Mouse (Mus musculus) intestine, embryonic 14.5 days (tissue): ENCODE results near the gene Ryr1. TPM values are rescaled to one million over a fixed set of nuclear protein-coding genes. Genes with fewer than 3 reads are reported as not detected.
A peak's percentile ranks its signal among the peaks of the same experiment; 100 is the strongest.
"Not testable (repeated sequence)": the region's sequence is repeated elsewhere in the genome, so short reads cannot be mapped to it uniquely, and the experiment has no call there.

Experiments
- ATAC-seq: fragments of 200-750 bp; cut with Nextera tagmentation; replicated peaks from 2 replicates; pipeline ENCODE4 v1.8.0; 2017; ENCODE audit warnings: low read depth, moderate number of reproducible peaks, moderate TSS enrichment, moderate library complexity; ENCODE audit not compliant: low FRiP score, low TSS enrichment
- DNase-seq: peaks from one replicate; pipeline ENCODE4 v3.0.0-alpha.2; 2018; ENCODE audit warnings: low spot score
- H3K27ac ChIP-seq: fragments of 300-500 bp; sonication (generic); 2 replicates; pipeline ENCODE4 v1.5.1; 2014; ENCODE audit warnings: low read depth, mild to moderate bottlenecking, control low read depth
- H3K27me3 ChIP-seq: fragments of 300-500 bp; sonication (generic); replicated peaks from 2 replicates; pipeline ENCODE4 v1.6.1; 2014; ENCODE audit warnings: low read length, control low read depth; ENCODE audit not compliant: control insufficient read depth, insufficient read depth
- H3K36me3 ChIP-seq: fragments of 300-500 bp; sonication (generic); 2 replicates; pipeline ENCODE4 v1.6.1; 2014; ENCODE audit warnings: low read length, control low read depth; ENCODE audit not compliant: control insufficient read depth, insufficient read depth
- H3K4me1 ChIP-seq: fragments of 300-500 bp; sonication (generic); replicated peaks from 2 replicates; pipeline ENCODE4 v1.6.1; 2014; ENCODE audit warnings: low read length, control low read depth, mixed read lengths; ENCODE audit not compliant: control insufficient read depth, insufficient read depth
- H3K4me2 ChIP-seq: fragments of 300-500 bp; sonication (generic); 2 replicates; pipeline ENCODE4 v1.6.1; 2014; ENCODE audit warnings: low read length
- H3K4me3 ChIP-seq: fragments of 300-500 bp; sonication (generic); 2 replicates; pipeline ENCODE4 v1.5.1; 2014; ENCODE audit warnings: low read depth, low read length, control low read depth, mixed read lengths
- H3K9ac ChIP-seq: fragments of 300-500 bp; sonication (generic); 2 replicates; pipeline ENCODE4 v1.6.1; 2014; ENCODE audit warnings: mild to moderate bottlenecking, low read length
- H3K9me3 ChIP-seq: fragments of 300-500 bp; sonication (generic); 2 replicates; pipeline ENCODE4 v1.6.1; 2016; ENCODE audit warnings: low read length, control low read depth; ENCODE audit not compliant: control insufficient read depth
- WGBS: fragments of 180-500 bp; shearing (Covaris S2); extraction: QIAGEN DNeasy Blood & Tissue Kit; methylation state at CpG from one replicate; pipeline ENCODE4 v1.1.7; 2014; 5-methylcytosine and 5-hydroxymethylcytosine counted together
- polyA plus RNA-seq: library from polyadenylated mRNA; unstranded; fragments of >200 nt; fragmentation: Nextera tagmentation; extraction: Ambion mirVana; gene quantifications from 2 replicates; pipeline ENCODE4 v1.2.1, GENCODE M21; 2014

Ryr1 gene
- polyA plus RNA-seq, 1 experiment from 2014 or later = 0.80 TPM

- no peak for ATAC-seq
- 94% methylated on average over 14 of the region's 14 CpGs for WGBS
- peaks cover 10% of the 10 kb centered on the region for H3K27me3 ChIP-seq
- no peak overlapping the region for H3K4me3 ChIP-seq
- H3K27ac ChIP-seq = no peak overlapping the region
- no peak overlapping the region for H3K4me2 ChIP-seq
- H3K9ac ChIP-seq = no peak overlapping the region
- H3K36me3 ChIP-seq = no peaks in the 10 kb centered on the region
- no peak for DNase-seq
- peaks cover 5% of the 10 kb centered on the region; the same call in 1 of the 2 replicates for H3K9me3 ChIP-seq
- H3K4me1 ChIP-seq = no peaks in the 10 kb centered on the region; the same call in 1 of the 2 replicates
Measured at GRCm38 (mm10) chr7:29154018-29154720, 29.2 kb upstream of the Ryr1 start.

GRCm38 (mm10) chr7:29151486-29151885 is 26.5 kb upstream of the Ryr1 start:
- Histone ChIP-seq H3K4me3 (no peak overlapping the region), H3K27me3 (no peaks in the 10 kb centered on the region), H3K4me2 (no peak overlapping the region), H3K4me1 (no peaks in the 10 kb centered on the region), H3K9ac (no peak overlapping the region), H3K36me3 (no peaks in the 10 kb centered on the region), H3K9me3 (peaks cover 5% of the 10 kb centered on the region; the same call in 1 of the 2 replicates), H3K27ac (no peak overlapping the region)
- ATAC-seq (no peak), DNase-seq (no peak)
- WGBS = 63% methylated on average over 10 of the region's 10 CpGs

GRCm38 (mm10) chr7:29148771-29149170 is 23.8 kb upstream of the Ryr1 start:
- Histone ChIP-seq H3K27ac (no peak overlapping the region), H3K27me3 (no peaks in the 10 kb centered on the region), H3K4me3 (no peak overlapping the region), H3K4me2 (no peak overlapping the region), H3K36me3 (no peaks in the 10 kb centered on the region), H3K9me3 (no peaks in the 10 kb centered on the region), H3K4me1 (no peaks in the 10 kb centered on the region), H3K9ac (no peak overlapping the region)
- 92% methylated on average over 15 of the region's 15 CpGs for WGBS
- no peak for ATAC-seq
- no peak for DNase-seq

GRCm38 (mm10) chr7:29146625-29147367 is 21.8 kb upstream of the Ryr1 start:
- H3K9me3 ChIP-seq = no peaks in the 10 kb centered on the region
- DNase-seq (no peak), ATAC-seq (0 out of 2 replicates have a peak, but pooled peaks have one; percentile 32)
- no peak overlapping the region for H3K9ac ChIP-seq
- no peak overlapping the region for H3K4me3 ChIP-seq
- H3K4me2 ChIP-seq = no peak overlapping the region
- 75% methylated on average over 7 of the region's 7 CpGs for WGBS
- no peaks in the 10 kb centered on the region for H3K27me3 ChIP-seq
- no peak overlapping the region for H3K27ac ChIP-seq
- H3K4me1 ChIP-seq = no peaks in the 10 kb centered on the region
- no peaks in the 10 kb centered on the region for H3K36me3 ChIP-seq

GRCm38 (mm10) chr7:29144006-29144405 is 19.0 kb upstream of the Ryr1 start:
- Histone ChIP-seq H3K27ac (no peak overlapping the region), H3K36me3 (no peaks in the 10 kb centered on the region), H3K4me2 (no peak overlapping the region), H3K4me3 (no peak overlapping the region), H3K4me1 (no peaks in the 10 kb centered on the region), H3K9ac (no peak overlapping the region), H3K9me3 (no peaks in the 10 kb centered on the region), H3K27me3 (no peaks in the 10 kb centered on the region)
- no peak for ATAC-seq
- DNase-seq = no peak
- WGBS = 84% methylated on average over 3 of the region's 4 CpGs

- 76% methylated on average over 8 of the region's 8 CpGs for WGBS
- H3K9ac ChIP-seq = no peak overlapping the region
- no peak overlapping the region for H3K4me3 ChIP-seq
- no peaks in the 10 kb centered on the region for H3K4me1 ChIP-seq
- H3K36me3 ChIP-seq = no peaks in the 10 kb centered on the region
- DNase-seq = no peak
- no peak overlapping the region for H3K4me2 ChIP-seq
- ATAC-seq = no peak
- no peaks in the 10 kb centered on the region for H3K9me3 ChIP-seq
- no peak overlapping the region for H3K27ac ChIP-seq
- H3K27me3 ChIP-seq = no peaks in the 10 kb centered on the region
Measured at GRCm38 (mm10) chr7:29141416-29141815, 16.4 kb upstream of the Ryr1 start.

- not testable (repeated sequence) for H3K4me1 ChIP-seq, H3K9me3 ChIP-seq, H3K27me3 ChIP-seq, H3K27ac ChIP-seq, H3K9ac ChIP-seq, ATAC-seq, H3K36me3 ChIP-seq, DNase-seq, H3K4me2 ChIP-seq, H3K4me3 ChIP-seq
- 88% methylated on average over 3 of the region's 4 CpGs for WGBS
Measured at GRCm38 (mm10) chr7:29139237-29139636, 14.3 kb upstream of the Ryr1 start.

- H3K9ac ChIP-seq = no peak overlapping the region
- 39% methylated on average over 16 of the region's 16 CpGs for WGBS
- H3K27ac ChIP-seq = no peak overlapping the region
- H3K4me1 ChIP-seq = 0 out of 2 replicates have a peak, but pooled peaks cover 10% of the 10 kb centered on the region
- ATAC-seq = no peak
- H3K4me2 ChIP-seq = no peak overlapping the region
- DNase-seq = no peak
- no peak overlapping the region for H3K4me3 ChIP-seq
- H3K27me3 ChIP-seq = no peaks in the 10 kb centered on the region
- H3K36me3 ChIP-seq = no peaks in the 10 kb centered on the region
- H3K9me3 ChIP-seq = no peaks in the 10 kb centered on the region
Measured at GRCm38 (mm10) chr7:29137429-29137828, 12.4 kb upstream of the Ryr1 start.
